8 mouse cellular contexts compared by ENCODE assay signal in the genomic region with DNA sequence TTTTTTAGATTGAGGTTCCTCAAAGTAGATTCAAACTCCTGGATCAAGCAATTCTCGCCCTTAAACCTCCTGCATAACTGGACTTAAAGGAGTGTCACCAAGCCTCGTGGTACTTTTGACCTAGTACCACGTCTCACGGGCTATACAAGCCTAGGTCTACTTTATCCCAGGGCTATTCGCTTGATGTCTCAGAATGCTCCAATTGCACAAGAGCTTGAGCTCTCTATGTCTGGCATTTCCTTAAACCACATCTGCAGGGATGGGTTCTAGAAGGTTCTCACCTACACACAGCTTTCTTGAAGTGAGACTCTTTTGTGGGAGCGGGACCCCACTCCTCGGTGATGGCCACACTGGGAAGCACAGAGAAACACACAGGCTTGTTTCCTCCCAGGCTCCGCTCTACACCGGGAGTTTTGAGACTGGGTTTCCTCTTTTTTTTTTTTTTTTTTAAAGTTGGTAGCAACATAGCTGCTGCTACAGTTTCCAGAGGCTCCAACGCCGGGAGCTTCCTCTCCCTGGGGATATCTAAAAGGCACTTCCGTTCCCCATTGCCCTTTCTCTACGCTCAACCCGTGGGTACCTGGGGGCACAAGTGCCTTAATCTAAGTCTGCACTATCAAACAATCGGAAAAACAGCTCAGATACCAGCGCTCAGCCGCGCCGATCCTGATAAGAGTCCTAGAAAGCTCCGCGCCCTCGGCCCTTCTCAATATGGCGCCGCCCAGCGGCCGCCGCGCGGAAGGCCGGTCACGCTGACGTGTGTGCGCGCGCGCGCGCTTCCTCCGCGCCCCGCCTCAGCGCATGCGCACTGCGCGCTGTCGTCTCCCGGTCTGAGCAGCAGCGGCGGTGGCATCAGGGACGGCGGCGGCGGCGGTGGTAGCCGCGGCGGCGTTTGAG. TPM values are rescaled to one million over a fixed set of nuclear protein-coding genes. Genes with fewer than 3 reads are reported as not detected.
DNase-seq lines count a peak whose midpoint lies in the region; ATAC-seq and TF ChIP-seq lines count a peak whose summit lies in the region.

A gene (plus strand): TSS at position 802 of the 897 bp plus-strand sequence.

- no peaks in the 10 kb centered on the region for H3K27me3 ChIP-seq in G1E (ENCODE audit: insufficient read depth, low read length)
- H3K27me3 ChIP-seq in forebrain, postnatal 0 days (ENCODE audit: insufficient read depth, low read length): no peaks in the 10 kb centered on the region
- H3K27me3 ChIP-seq in lung, embryonic 15.5 days: no peaks in the 10 kb centered on the region

- peaks cover 43% of the 10 kb centered on the region for H3K4me1 ChIP-seq in G1E (ENCODE audit: insufficient read depth, low read depth, low read length)
- peaks cover 19% of the 10 kb centered on the region for H3K4me1 ChIP-seq in forebrain, postnatal 0 days (ENCODE audit: insufficient read depth)
- peaks cover 20% of the 10 kb centered on the region for H3K4me1 ChIP-seq in lung, embryonic 15.5 days

- peak within 1 kb of the TSS; percentile 99 for H3K9ac ChIP-seq in forebrain, postnatal 0 days
- H3K9ac ChIP-seq in lung, embryonic 15.5 days: peak within 1 kb of the TSS; percentile 96

- no peaks in the 10 kb centered on the region for H3K9me3 ChIP-seq in G1E (replicated peaks)
- no peaks in the 10 kb centered on the region for H3K9me3 ChIP-seq in forebrain, postnatal 0 days (ENCODE audit: low read length)
- H3K9me3 ChIP-seq in lung, embryonic 15.5 days: no peaks in the 10 kb centered on the region

- 10% methylated on average over 53 of the region's 58 CpGs for WGBS in forebrain, postnatal 0 days
- 5% methylated on average over 58 of the region's 58 CpGs for WGBS in lung, embryonic 15.5 days

- H3K4me3 ChIP-seq in G1E (ENCODE audit: low read depth, low read length): peak within 1 kb of the TSS; percentile 97
- peak within 1 kb of the TSS; percentile 99 for H3K4me3 ChIP-seq in forebrain, postnatal 0 days (ENCODE audit: low read depth, low read length)
- H3K4me3 ChIP-seq in lung, embryonic 15.5 days: peak within 1 kb of the TSS; percentile 83

- peaks cover 18% of the 10 kb centered on the region for H3K36me3 ChIP-seq in G1E (replicated peaks)
- H3K36me3 ChIP-seq in forebrain, postnatal 0 days (ENCODE audit: insufficient read depth): no peaks in the 10 kb centered on the region
- H3K36me3 ChIP-seq in lung, embryonic 15.5 days: no peaks in the 10 kb centered on the region

- peak within 1 kb of the TSS; percentile 91 for H3K27ac ChIP-seq in forebrain, postnatal 0 days (ENCODE audit: low read depth, low read length)
- H3K27ac ChIP-seq in lung, embryonic 15.5 days: peak within 1 kb of the TSS; percentile 97

- H3K4me2 ChIP-seq in forebrain, postnatal 0 days (ENCODE audit: low read depth): peak within 1 kb of the TSS; percentile 57
- H3K4me2 ChIP-seq in lung, embryonic 15.5 days: peak within 1 kb of the TSS; percentile 79

- peak; percentile 75 for DNase-seq in G1E (ENCODE audit: low spot score)
- DNase-seq in cerebellum, adult 18-20 months: peak; percentile 89 to 99
- DNase-seq in forebrain, postnatal 0 days: peak; percentile 99
- DNase-seq in heart, postnatal 4 days: peak; percentile 96
- DNase-seq in layer of hippocampus, adult 8-10 months (ENCODE audit: low spot score in 2 of 2): peak; percentile 82 to 92
- peak; percentile 86 for DNase-seq in ovary, adult 18-20 months (ENCODE audit: low spot score)
- peak; percentile 96 for DNase-seq in thymus, postnatal 0 days (ENCODE audit: low spot score)

- ATAC-seq in G1E (ENCODE audit: extremely low read depth, insufficient number of reproducible peaks, low FRiP score, poor library complexity, severe bottlenecking): peak; percentile 66
- ATAC-seq in forebrain, postnatal 0 days: peak; percentile 93
- ATAC-seq in lung, embryonic 15.5 days (ENCODE audit: borderline replicate concordance, extremely low read depth, low FRiP score, low TSS enrichment): peak; percentile 88

- TF ChIP-seq CTCF in G1E (IDR thresholded peaks at IDR 0.05; ENCODE audit: low read depth, low read length): peak; percentile 38; the same call in 1 of the 2 replicates
- TF ChIP-seq CTCF in forebrain, postnatal 0 days (IDR thresholded peaks at IDR 0.05; ENCODE audit: low read depth): peak; percentile 73

RNA-seq across cellular contexts. Expression of the gene that starts here (rescaled TPM):
- total RNA-seq in G1E (2014; fragmentation: Nextera tagmentation) (30.3 and 36.7 TPM in 2 replicates), G1E (2017) (7.6 and 8.3 TPM in 2 replicates)
- polyA plus RNA-seq in G1E (2012): 14.3 and 15.5 TPM in 2 replicates
- 12.4 and 18.0 TPM in 2 replicates for total RNA-seq in forebrain, postnatal 0 days (2014; rRNA removed)
- polyA plus RNA-seq in forebrain, postnatal 0 days (2015; fragmentation: Nextera tagmentation; extraction: Ambion mirVana): 9.9 and 13.1 TPM in 2 replicates
- total RNA-seq in heart, postnatal 4 days (2021): 10 to 100 TPM; 13.9 to 14.9 TPM
- total RNA-seq in layer of hippocampus, adult 8-10 months (2022): 10 to 100 TPM; 22.3 to 24.1 (median 23.5) TPM
- 19.1 and 22.5 TPM in 2 replicates for polyA plus RNA-seq in lung, embryonic 15.5 days (2015; fragmentation: Nextera tagmentation; extraction: Ambion mirVana)
- 19.7 and 22.2 TPM in 2 replicates for polyA plus RNA-seq in thymus, postnatal 0 days (2015; fragmentation: Nextera tagmentation; extraction: Ambion mirVana)

Comparison
In these comparisons a context has a peak if more than half of its experiments do, and no peak if none do; other contexts are left out.
1. Peak in every context shown above with its lines: DNase-seq, ATAC-seq, H3K4me3 ChIP-seq and H3K27ac ChIP-seq.